Mouse (Mus musculus): ENCODE measurements at regions not wholly inside any gene's neighbourhood (a gene's known extent, or its start where the extent isn't known, plus 50 kb on each side); places are given as distances from the start of the nearest gene placed in this dataset.

DNA sequence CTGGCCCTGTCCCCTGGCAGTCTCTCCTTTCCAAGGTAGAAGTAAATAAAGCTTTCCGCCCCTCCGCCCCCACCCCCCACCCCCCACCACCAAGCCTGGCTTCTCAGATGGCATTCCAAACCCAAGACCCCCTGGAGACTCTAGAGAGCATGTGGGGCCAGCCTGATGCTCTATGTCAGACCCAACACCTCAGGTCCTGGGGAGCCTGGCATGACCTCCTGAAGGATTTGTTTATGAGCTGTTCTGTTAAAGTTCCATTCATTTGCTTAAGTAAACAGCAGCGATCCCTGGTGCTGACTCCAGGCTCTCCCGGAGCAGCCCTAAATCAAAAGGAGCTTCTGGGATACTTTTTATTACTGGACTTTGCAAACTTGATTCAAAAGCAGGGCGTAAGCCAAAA is 137.3 kb upstream of the Hs3st3a1 start:
- TF ChIP-seq CTCF (IDR thresholded peaks at IDR 0.05; ENCODE audit: low read depth), result no peak
- no peak for TF ChIP-seq EP300 (IDR thresholded peaks at IDR 0.05; ENCODE audit: low read depth)
